Mouse (Mus musculus) embryonic facial prominence, embryonic 11.5 days (tissue): ENCODE results near the gene Eefsec. TPM values are rescaled to one million over a fixed set of nuclear protein-coding genes. Genes with fewer than 3 reads are reported as not detected.

Experiments used
- ATAC-seq: fragments of 200-750 bp; cut with Nextera tagmentation; replicated peaks from 2 replicates; pipeline ENCODE4 v1.8.0; 2017; ENCODE audit warnings: low read depth; ENCODE audit not compliant: insufficient number of reproducible peaks, low FRiP score, low TSS enrichment
- DNase-seq: peaks from one replicate; pipeline ENCODE4 v3.0.0-alpha.2; 2015; ENCODE audit warnings: low spot score
- H3K27ac ChIP-seq: fragments of 300-500 bp; sonication (generic); replicated peaks from 2 replicates; pipeline ENCODE4 v1.5.1; 2014; ENCODE audit warnings: mild to moderate bottlenecking, low read depth, low read length, control low read depth
- H3K27me3 ChIP-seq: fragments of 300-500 bp; sonication (generic); 2 replicates; pipeline ENCODE4 v1.6.1; 2014; ENCODE audit warnings: mild to moderate bottlenecking, low read length, moderate library complexity, mixed read lengths; ENCODE audit not compliant: control insufficient read depth, insufficient read depth
- H3K36me3 ChIP-seq: fragments of 300-500 bp; sonication (generic); replicated peaks from 2 replicates; pipeline ENCODE4 v1.6.1; 2014; ENCODE audit warnings: low read depth, mild to moderate bottlenecking, low read length, moderate library complexity, mixed read lengths; ENCODE audit not compliant: control insufficient read depth, insufficient read depth
- H3K4me1 ChIP-seq: fragments of 300-500 bp; sonication (generic); 2 replicates; pipeline ENCODE4 v1.6.1; 2014; ENCODE audit warnings: low read length, mixed read lengths; ENCODE audit not compliant: control insufficient read depth, insufficient read depth
- H3K4me2 ChIP-seq: fragments of 300-500 bp; sonication (generic); 2 replicates; pipeline ENCODE4 v1.6.1; 2014; ENCODE audit warnings: low read depth, mild to moderate bottlenecking, control low read depth, low read length, moderate library complexity
- H3K4me3 ChIP-seq: fragments of 300-500 bp; sonication (generic); 2 replicates; pipeline ENCODE4 v1.5.1; 2014; ENCODE audit warnings: low read depth, low read length, control low read depth
- H3K9ac ChIP-seq: fragments of 300-500 bp; sonication (generic); replicated peaks from 2 replicates; pipeline ENCODE4 v1.6.1; 2014; ENCODE audit warnings: mild to moderate bottlenecking, control low read depth, low read length
- H3K9me3 ChIP-seq: fragments of 300-500 bp; sonication (generic); replicated peaks from 2 replicates; pipeline ENCODE4 v1.6.1; 2016; ENCODE audit warnings: mild to moderate bottlenecking, low read length, inconsistent platforms, mixed read lengths; ENCODE audit not compliant: control insufficient read depth
- WGBS: fragments of 180-500 bp; shearing (Covaris S2); extraction: QIAGEN DNeasy Blood & Tissue Kit; methylation state at CpG from one replicate; pipeline ENCODE4 v1.1.7; 2014; 5-methylcytosine and 5-hydroxymethylcytosine counted together
- polyA plus RNA-seq: library from polyadenylated mRNA; unstranded; fragments of >200 nt; fragmentation: Nextera tagmentation; extraction: Ambion mirVana; gene quantifications from 2 replicates; pipeline ENCODE4 v1.2.1, GENCODE M21; 2014

Gene Eefsec
- polyA plus RNA-seq: 42.0 and 42.4 TPM in 2 replicates

GRCm38 (mm10) chr6:88446063-88447002 is at the start of gene Eefsec:
TSS of gene Eefsec (minus strand) at chr6:88446539.
- H3K9me3 ChIP-seq: no peaks in the 10 kb centered on the region
- WGBS: 1% methylated on average over 72 of the region's 72 CpGs
- peak within 1 kb of the TSS; percentile 87 for H3K4me2 ChIP-seq
- peak within 1 kb of the TSS; percentile 84 for H3K4me3 ChIP-seq
- no peaks in the 10 kb centered on the region for H3K36me3 ChIP-seq
- peak; percentile 85 for ATAC-seq
- no peaks in the 10 kb centered on the region for H3K27me3 ChIP-seq
- peak within 1 kb of the TSS; percentile 89 for H3K9ac ChIP-seq
- H3K4me1 ChIP-seq: no peaks in the 10 kb centered on the region
- peak within 1 kb of the TSS; percentile 28; the same call in 1 of the 2 replicates for H3K27ac ChIP-seq
- DNase-seq: peak; percentile 85

- H3K27ac ChIP-seq: no peak overlapping the region
- no peak for DNase-seq
- no peak overlapping the region for H3K4me3 ChIP-seq
- WGBS: 89% methylated on average over 6 of the region's 6 CpGs
- H3K9ac ChIP-seq: no peak overlapping the region
- H3K9me3 ChIP-seq: no peaks in the 10 kb centered on the region
- no peaks in the 10 kb centered on the region for H3K4me1 ChIP-seq
- H3K4me2 ChIP-seq: no peak overlapping the region
- no peaks in the 10 kb centered on the region for H3K27me3 ChIP-seq
- ATAC-seq: no peak
- peaks cover 2% of the 10 kb centered on the region for H3K36me3 ChIP-seq
These were observed 47.4 kb upstream of the Eefsec start for GRCm38 (mm10) chr6:88493712-88494111.

- Histone ChIP-seq H3K9me3 (no peaks in the 10 kb centered on the region), H3K27ac (no peak overlapping the region), H3K4me1 (no peaks in the 10 kb centered on the region), H3K4me2 (no peak overlapping the region), H3K27me3 (no peaks in the 10 kb centered on the region), H3K36me3 (peaks cover 5% of the 10 kb centered on the region; the same call in 1 of the 2 replicates), H3K4me3 (no peak overlapping the region), H3K9ac (no peak overlapping the region)
- DNase-seq: no peak
- 96% methylated on average over 12 of the region's 12 CpGs for WGBS
- no peak for ATAC-seq
These were observed 44.5 kb upstream of the Eefsec start for GRCm38 (mm10) chr6:88490629-88491354.

GRCm38 (mm10) chr6:88489834-88490233 is 43.5 kb upstream of the Eefsec start:
- H3K27me3 ChIP-seq: no peaks in the 10 kb centered on the region
- WGBS: 86% methylated on average over 6 of the region's 6 CpGs
- ATAC-seq (no peak), DNase-seq (no peak)
- peaks cover 9% of the 10 kb centered on the region; the same call in 1 of the 2 replicates for H3K36me3 ChIP-seq
- no peaks in the 10 kb centered on the region for H3K9me3 ChIP-seq
- H3K27ac ChIP-seq: no peak overlapping the region
- H3K4me2 ChIP-seq: no peak overlapping the region
- H3K9ac ChIP-seq: no peak overlapping the region
- no peaks in the 10 kb centered on the region for H3K4me1 ChIP-seq
- no peak overlapping the region for H3K4me3 ChIP-seq

GRCm38 (mm10) chr6:88489026-88489425 is 42.7 kb upstream of the Eefsec start:
- 92% methylated on average over 7 of the region's 7 CpGs for WGBS
- H3K4me2 ChIP-seq: no peak overlapping the region
- no peak overlapping the region for H3K4me3 ChIP-seq

GRCm38 (mm10) chr6:88486893-88487292 is 40.6 kb upstream of the Eefsec start:
- H3K27ac ChIP-seq: no peak overlapping the region
- H3K4me3 ChIP-seq: no peak overlapping the region
- ATAC-seq: no peak
- H3K4me2 ChIP-seq: no peak overlapping the region
- DNase-seq: peak; percentile 57
- H3K9me3 ChIP-seq: no peaks in the 10 kb centered on the region
- H3K4me1 ChIP-seq: no peaks in the 10 kb centered on the region
- no peaks in the 10 kb centered on the region for H3K27me3 ChIP-seq
- H3K9ac ChIP-seq: no peak overlapping the region
- 83% methylated on average over 8 of the region's 8 CpGs for WGBS
- peaks cover 9% of the 10 kb centered on the region; the same call in 1 of the 2 replicates for H3K36me3 ChIP-seq

More at GRCm38 (mm10) chr6:88489026-88489425, 42.7 kb upstream of the Eefsec start:
- H3K36me3 ChIP-seq: peaks cover 9% of the 10 kb centered on the region; the same call in 1 of the 2 replicates
- no peak overlapping the region for H3K9ac ChIP-seq
- H3K4me1 ChIP-seq: no peaks in the 10 kb centered on the region
- no peak for ATAC-seq
- no peaks in the 10 kb centered on the region for H3K27me3 ChIP-seq
- no peak for DNase-seq
- no peaks in the 10 kb centered on the region for H3K9me3 ChIP-seq
- H3K27ac ChIP-seq: no peak overlapping the region

- Histone ChIP-seq H3K27ac (no peak overlapping the region), H3K36me3 (peaks cover 9% of the 10 kb centered on the region; the same call in 1 of the 2 replicates), H3K9ac (no peak overlapping the region), H3K4me1 (no peaks in the 10 kb centered on the region), H3K4me3 (no peak overlapping the region), H3K9me3 (no peaks in the 10 kb centered on the region), H3K4me2 (no peak overlapping the region), H3K27me3 (no peaks in the 10 kb centered on the region)
- DNase-seq (no peak), ATAC-seq (no peak)
- WGBS: 89% methylated on average over 6 of the region's 6 CpGs
These were observed 39.0 kb upstream of the Eefsec start for GRCm38 (mm10) chr6:88485378-88485777.
